Mouse (Mus musculus) large intestine, adult 2 months (tissue): Measurements from ENCODE around the gene Ccdc115. TPM values are rescaled to one million over a fixed set of nuclear protein-coding genes. Genes with fewer than 3 reads are reported as not detected.

Experiments used
- DNase-seq: peaks from one replicate; pipeline ENCODE4 v3.0.0-alpha.2; 2012; ENCODE audit warnings: low read depth, low spot score
- WGBS: fragments of 180-500 bp; shearing (Covaris S2); methylation state at CpG from one replicate; pipeline ENCODE4 v1.1.7; 2018; 5-methylcytosine and 5-hydroxymethylcytosine counted together
- polyA plus RNA-seq: library from polyadenylated mRNA; depleted of rRNA; stranded (reverse); fragments of >200 nt; gene quantifications from 2 replicates; pipeline ENCODE4 v1.2.3, GENCODE M21; 2012; rRNA removed

The Ccdc115 gene
- polyA plus RNA-seq, 1 experiment = 16.6 TPM

DNA sequence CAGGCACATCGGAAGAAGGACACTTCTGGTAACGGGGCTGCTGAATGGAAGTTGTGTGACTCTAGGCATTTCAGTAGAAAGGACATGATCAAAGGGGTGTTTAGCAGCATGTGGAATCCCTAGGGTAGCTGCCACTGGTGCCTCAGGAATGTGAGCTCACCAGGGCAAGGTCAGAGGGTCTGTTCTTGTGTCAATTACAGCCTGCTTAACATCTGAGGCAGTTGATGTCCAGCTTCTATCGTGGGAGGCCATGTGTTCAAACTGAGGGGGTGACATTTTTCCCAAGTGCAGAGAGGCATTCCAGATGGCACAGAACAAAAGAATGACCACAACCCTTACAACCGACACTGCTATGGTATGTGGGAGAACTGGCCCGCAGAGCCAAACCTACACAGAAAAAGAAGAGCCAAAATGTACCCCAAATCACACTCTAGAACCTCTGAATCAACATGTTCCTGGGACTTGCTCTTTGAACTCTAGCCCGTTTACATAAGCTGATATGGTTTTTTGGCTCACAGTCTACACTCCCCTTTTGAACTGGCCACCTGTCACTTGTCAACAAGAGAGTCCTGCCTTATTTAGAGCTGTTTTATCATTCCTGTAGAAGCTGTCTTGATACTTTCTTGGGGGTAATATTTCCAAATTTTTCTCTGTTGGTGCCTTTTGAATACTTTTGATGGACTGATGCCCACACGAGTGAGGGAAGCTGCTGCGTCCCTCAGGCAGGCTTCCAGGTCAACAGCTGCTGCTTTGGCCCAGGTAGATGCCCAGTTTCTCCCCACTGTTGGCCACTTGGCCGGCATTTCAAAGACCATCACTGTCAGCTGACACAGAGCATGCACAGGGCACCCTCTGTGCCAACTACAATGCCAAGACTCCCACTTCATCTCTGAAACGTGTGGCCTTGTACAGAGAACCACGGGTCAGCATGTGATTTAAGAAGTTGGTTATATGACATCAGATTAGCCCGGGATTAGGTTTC is 51.8 kb downstream of the Ccdc115 start:
- DNase-seq = no peak
- WGBS = 75% methylated on average over 12 of the region's 12 CpGs

Other genes starting within 250 kb of the Ccdc115 start
- 36.5 and 52.1 TPM in 2 replicates for gene Imp4, start 179 bp upstream of the Ccdc115 start, polyA plus RNA-seq
- gene Ptpn18, start 20.1 kb upstream of the Ccdc115 start, polyA plus RNA-seq = 64.2 and 84.7 TPM in 2 replicates
- 0.06 TPM in 1 of 2 replicates, not detected in the other for gene Prss39, start 58.7 kb upstream of the Ccdc115 start, polyA plus RNA-seq
- not detected in 2 replicates for gene Cfc1, start 96.0 kb upstream of the Ccdc115 start, polyA plus RNA-seq
- not detected in 2 replicates for gene Prss40, start 121.3 kb upstream of the Ccdc115 start, polyA plus RNA-seq
- gene Amer3, start 140.0 kb upstream of the Ccdc115 start, polyA plus RNA-seq = 0.07 and 0.08 TPM in 2 replicates